Mouse (Mus musculus) liver, adult (tissue): Measurements from ENCODE around the gene Ogdhl.

Source experiments
- GATA4 ChIP-seq: IDR thresholded peaks from 2 replicates; pipeline ENCODE4 v1.6.1; 2014; ENCODE audit warnings: mild to moderate bottlenecking, low read length; ENCODE audit not compliant: insufficient replicate concordance

Ogdhl gene

GRCm38 (mm10) chr14:32369756-32370155 lies 47.9 kb downstream of the Ogdhl start:
- no peak for TF ChIP-seq GATA4

GRCm38 (mm10) chr14:32372510-32372909 lies 50.7 kb downstream of the Ogdhl start:
- no peak for TF ChIP-seq GATA4

DNA sequence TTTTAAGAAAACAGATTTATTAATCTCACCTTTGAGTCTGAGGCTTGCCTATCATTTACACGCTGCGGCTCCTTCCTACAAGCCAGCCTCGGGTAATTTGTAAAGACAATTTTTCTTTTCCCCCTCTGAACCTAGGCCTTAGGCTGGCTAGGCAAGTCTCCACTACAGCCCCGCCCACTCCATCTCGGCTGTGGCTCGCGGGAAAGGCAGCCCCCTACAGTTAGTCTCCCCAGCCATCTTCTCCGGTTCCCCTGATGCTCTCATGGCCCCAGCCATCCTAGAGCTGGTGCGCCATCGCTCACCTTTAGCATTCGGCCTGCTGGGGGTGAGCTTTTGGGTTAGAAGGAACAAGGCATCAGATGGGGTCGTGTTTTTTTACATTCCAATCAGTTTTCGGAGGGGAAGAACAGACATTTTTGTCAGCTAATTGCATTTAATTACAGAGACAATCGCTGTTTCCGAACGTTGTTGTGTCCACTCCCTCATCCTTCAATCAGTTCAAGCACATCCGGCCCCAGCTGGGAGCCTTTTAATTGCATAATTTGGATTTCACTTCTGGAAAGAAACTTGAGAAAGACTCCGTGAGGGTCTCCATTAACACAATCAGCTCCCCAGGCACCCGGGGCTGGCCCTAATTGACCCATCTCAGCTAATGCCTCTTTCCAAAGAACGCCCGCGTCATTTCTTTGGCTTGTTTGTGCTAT lies 57.7 kb downstream of the Ogdhl start:
- no peak for TF ChIP-seq GATA4

DNA sequence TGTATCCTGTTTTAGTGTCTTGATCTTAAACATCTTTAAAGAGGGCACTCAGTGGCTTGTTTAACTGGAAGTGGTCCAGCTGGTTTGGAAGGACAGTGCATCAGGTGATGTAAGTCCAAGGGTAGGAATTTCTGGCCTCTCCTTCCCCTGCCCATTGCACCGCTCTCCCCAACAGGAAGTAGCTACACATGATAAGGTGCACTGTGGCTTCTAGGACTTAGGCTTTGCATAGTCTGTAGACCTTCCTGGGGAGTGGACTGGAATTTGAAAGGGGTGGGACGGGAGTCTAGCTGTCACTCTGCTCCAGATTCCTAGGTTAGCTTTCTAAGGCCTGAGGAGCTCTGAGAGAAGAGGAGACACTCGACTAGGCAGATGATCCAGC lies 58.3 kb downstream of the Ogdhl start:
- TF ChIP-seq GATA4, result no peak

- TF ChIP-seq GATA4, result no peak
These were observed 59.2 kb downstream of the Ogdhl start for GRCm38 (mm10) chr14:32381066-32381465.

DNA sequence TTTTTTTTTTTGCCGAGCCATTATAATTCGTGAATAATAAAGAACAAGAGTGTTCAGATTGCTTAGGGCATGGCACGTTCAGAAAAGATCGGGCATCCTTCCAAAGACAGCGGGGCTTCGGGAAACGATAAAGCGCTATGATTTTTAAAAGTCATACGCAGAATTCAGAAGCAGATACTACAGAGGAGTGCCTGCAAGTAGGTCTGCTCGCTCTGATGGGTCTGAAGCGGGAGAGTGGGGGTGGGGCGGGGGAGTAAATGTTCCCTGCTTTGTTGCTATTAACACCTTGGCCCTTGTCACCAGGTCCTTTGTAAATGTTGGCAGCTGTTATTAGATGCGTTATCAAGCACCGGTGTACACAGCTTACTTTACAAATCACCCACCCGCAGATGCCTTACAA lies 59.8 kb downstream of the Ogdhl start:
- no peak for TF ChIP-seq GATA4

- no peak for TF ChIP-seq GATA4
These were observed 66.4 kb downstream of the Ogdhl start, which contains the start of gene 1700024G13Rik for GRCm38 (mm10) chr14:32388196-32388595. TSS of gene 1700024G13Rik (minus strand) at chr14:32388391.
